Mouse (Mus musculus) MEL (cell line): ENCODE data around the gene Mia.

ENCODE experiments used
- CTCF ChIP-seq, 3 experiments: IDR thresholded peaks in 2 of 3; conservative IDR thresholded peaks in 1 of 3; 2 replicates each; pipeline ENCODE4 v1.5.1; 2011 to 2012; ENCODE audit warnings: low read length in 3 of 3, low read depth in 2 of 3, mild to moderate bottlenecking in 2 of 3, improper control_type of control experiment in 1 of 3, inconsistent platforms in 1 of 3, mixed read lengths in 1 of 3, moderate library complexity in 1 of 3; ENCODE audit not compliant: control insufficient read depth in 1 of 3, insufficient read depth in 1 of 3, poor library complexity in 1 of 3, severe bottlenecking in 1 of 3
- EP300 ChIP-seq, 2 experiments: IDR thresholded peaks; 2 replicates each; pipeline ENCODE4 v1.6.1; 2011; ENCODE audit warnings: improper control_type of control experiment in 2 of 2, low read length in 2 of 2, low read depth in 1 of 2, mild to moderate bottlenecking in 1 of 2
- ETS1 ChIP-seq: IDR thresholded peaks from 2 replicates; pipeline ENCODE4 v1.6.1; 2012; ENCODE audit warnings: low read depth, mild to moderate bottlenecking, inconsistent platforms, low read length, improper control_type of control experiment, moderate library complexity
- GATA1 ChIP-seq: IDR thresholded peaks from 2 replicates; pipeline ENCODE4 v1.6.1; 2011; ENCODE audit warnings: low read depth, low read length, improper control_type of control experiment
- MEF2A ChIP-seq: IDR thresholded peaks from 2 replicates; pipeline ENCODE4 v1.6.1; 2014; ENCODE audit warnings: low read depth, mild to moderate bottlenecking, inconsistent platforms, low read length, improper control_type of control experiment; ENCODE audit not compliant: poor library complexity, insufficient replicate concordance, severe bottlenecking; ENCODE audit errors: extremely low read depth
- POLR2A ChIP-seq, 2 experiments: IDR thresholded peaks; 2 replicates each; pipeline ENCODE4 v1.6.1; 2011 to 2012; ENCODE audit warnings: low read length in 2 of 2, mild to moderate bottlenecking in 2 of 2, control low read depth in 1 of 2, improper control_type of control experiment in 1 of 2, low read depth in 1 of 2, moderate library complexity in 1 of 2; ENCODE audit not compliant: control insufficient read depth in 1 of 2, insufficient read depth in 1 of 2, poor library complexity in 1 of 2
- POLR2AphosphoS5 ChIP-seq: IDR thresholded peaks from 2 replicates; pipeline ENCODE4 v1.6.1; 2012; ENCODE audit warnings: low read depth, borderline replicate concordance, mild to moderate bottlenecking, inconsistent platforms, low read length, moderate library complexity, mixed read lengths
- TBP ChIP-seq: IDR thresholded peaks from 2 replicates; pipeline ENCODE4 v1.8.0; 2011; ENCODE audit warnings: low read depth, low read length, improper control_type of control experiment
- USF1 ChIP-seq: IDR thresholded peaks from 2 replicates; pipeline ENCODE4 v1.6.1; 2014; ENCODE audit warnings: low read depth, mild to moderate bottlenecking, inconsistent platforms, low read length, improper control_type of control experiment, moderate library complexity
- ZC3H11A ChIP-seq: IDR thresholded peaks from 2 replicates; pipeline ENCODE4 v1.6.1; 2012; ENCODE audit warnings: low read depth, mild to moderate bottlenecking, inconsistent platforms, low read length, improper control_type of control experiment
- ZMIZ1 ChIP-seq: IDR thresholded peaks from 2 replicates; pipeline ENCODE4 v1.6.1; 2012; ENCODE audit warnings: low read depth, mild to moderate bottlenecking, inconsistent platforms, low read length, improper control_type of control experiment, moderate library complexity

- no peak for TF ChIP-seq EP300 (IDR thresholded peaks at IDR 0.05; ENCODE audit: low read depth in 1 of 2, low read length in 2 of 2)
- no peak for TF ChIP-seq CTCF (IDR thresholded peaks at IDR 0.05 in 2 of 3, conservative IDR thresholded peaks at IDR 0.05 in 1 of 3; ENCODE audit: control insufficient read depth in 1 of 3, insufficient read depth in 1 of 3, low read depth in 2 of 3, low read length in 3 of 3, poor library complexity in 1 of 3, severe bottlenecking in 1 of 3)
- no peak for TF ChIP-seq POLR2A (IDR thresholded peaks at IDR 0.05; ENCODE audit: control insufficient read depth in 1 of 2, insufficient read depth in 1 of 2, low read depth in 1 of 2, low read length in 2 of 2, poor library complexity in 1 of 2)
- no peak for TF ChIP-seq USF1
- TF ChIP-seq POLR2AphosphoS5, result no peak
- no peak for TF ChIP-seq GATA1
- no peak for TF ChIP-seq MEF2A
- no peak for TF ChIP-seq ETS1
- no peak for TF ChIP-seq ZC3H11A
- TF ChIP-seq ZMIZ1, result no peak
- no peak for TF ChIP-seq TBP
Measured at GRCm38 (mm10) chr7:27182498-27182897, 1.5 kb upstream of the Mia start.
